Mouse (Mus musculus) heart, postnatal 0 days (tissue): Measurements from ENCODE around the gene Plxna4. TPM values are rescaled to one million over a fixed set of nuclear protein-coding genes. Genes with fewer than 3 reads are reported as not detected.

ENCODE experiments used
- ATAC-seq: fragments of 200-750 bp; cut with Nextera tagmentation; 2 replicates; pipeline ENCODE4 v1.8.0; 2017; ENCODE audit warnings: low read depth, moderate number of reproducible peaks, moderate library complexity; ENCODE audit not compliant: insufficient read depth
- DNase-seq: peaks from one replicate; pipeline ENCODE4 v3.0.0-alpha.2; 2016; ENCODE audit warnings: low spot score
- H3K27ac ChIP-seq: fragments of 300-500 bp; sonication (generic); 2 replicates; pipeline ENCODE4 v1.5.1; 2014; ENCODE audit warnings: low read depth, mild to moderate bottlenecking
- H3K27me3 ChIP-seq: fragments of 300-500 bp; sonication (generic); 2 replicates; pipeline ENCODE4 v1.6.1; 2014; ENCODE audit warnings: low read length, mixed read lengths; ENCODE audit not compliant: control insufficient read depth, insufficient read depth
- H3K36me3 ChIP-seq: fragments of 300-500 bp; sonication (generic); replicated peaks from 2 replicates; pipeline ENCODE4 v1.6.1; 2014; ENCODE audit warnings: low read length, mixed read lengths; ENCODE audit not compliant: control insufficient read depth, insufficient read depth
- H3K4me1 ChIP-seq: fragments of 300-500 bp; sonication (generic); 2 replicates; pipeline ENCODE4 v1.6.1; 2014; ENCODE audit warnings: antibody characterized with exemption; ENCODE audit not compliant: control insufficient read depth, insufficient read depth
- H3K4me2 ChIP-seq: fragments of 300-500 bp; sonication (generic); 2 replicates; pipeline ENCODE4 v1.6.1; 2014; ENCODE audit warnings: low read depth, mild to moderate bottlenecking, low read length, moderate library complexity
- H3K4me3 ChIP-seq: fragments of 300-500 bp; sonication (generic); 2 replicates; pipeline ENCODE4 v1.5.1; 2014; ENCODE audit warnings: low read depth, low read length
- H3K9ac ChIP-seq: fragments of 300-500 bp; sonication (generic); replicated peaks from 2 replicates; pipeline ENCODE4 v1.6.1; 2014; ENCODE audit warnings: low read depth, low read length, mixed read lengths
- H3K9me3 ChIP-seq: fragments of 300-500 bp; sonication (generic); replicated peaks from 2 replicates; pipeline ENCODE4 v1.6.1; 2016; ENCODE audit warnings: low read length; ENCODE audit not compliant: control insufficient read depth
- CTCF ChIP-seq: IDR thresholded peaks from 2 replicates; pipeline ENCODE4 v1.5.1; 2016; ENCODE audit warnings: antibody characterized with exemption, control low read depth, low read depth
- EP300 ChIP-seq: IDR thresholded peaks from 2 replicates; pipeline ENCODE4 v1.6.1; 2016; ENCODE audit warnings: antibody characterized with exemption, low read depth
- WGBS: fragments of 180-500 bp; shearing (Covaris S2); extraction: QIAGEN DNeasy Blood & Tissue Kit; methylation state at CpG from one replicate; pipeline ENCODE4 v1.1.7; 2014; 5-methylcytosine and 5-hydroxymethylcytosine counted together
- polyA plus RNA-seq: library from polyadenylated mRNA; unstranded; fragments of >200 nt; fragmentation: Nextera tagmentation; extraction: Ambion mirVana; gene quantifications from 2 replicates; pipeline ENCODE4 v1.2.1, GENCODE M21; 2015
- total RNA-seq: library from RNA; depleted of rRNA; stranded (reverse); fragments of >200 nt; gene quantifications from 2 replicates; pipeline ENCODE4 v1.2.3, GENCODE M21; 2014; ENCODE audit warnings: low replicate concordance

Plxna4 gene
- total and polyA plus RNA-seq, 2 experiments from 2014 or later: 3.7 to 19.2 TPM

GRCm38 (mm10) chr6:32362421-32362820 lies 225.6 kb downstream of the Plxna4 start:
- Histone ChIP-seq H3K27me3 (no peaks in the 10 kb centered on the region), H3K27ac (no peak overlapping the region), H3K4me2 (no peak overlapping the region), H3K4me1 (peaks cover 15% of the 10 kb centered on the region; the same call in 1 of the 2 replicates), H3K9me3 (no peaks in the 10 kb centered on the region), H3K9ac (no peak overlapping the region), H3K36me3 (no peaks in the 10 kb centered on the region), H3K4me3 (no peak overlapping the region)
- DNase-seq: no peak
- no peak for ATAC-seq
- 86% methylated on average over 4 of the region's 4 CpGs for WGBS
- TF ChIP-seq CTCF (no peak), EP300 (no peak)

- TF ChIP-seq EP300: no peak
- TF ChIP-seq CTCF: no peak
- Histone ChIP-seq H3K27ac (no peak overlapping the region), H3K4me3 (no peak overlapping the region), H3K27me3 (no peaks in the 10 kb centered on the region), H3K9me3 (no peaks in the 10 kb centered on the region), H3K9ac (no peak overlapping the region), H3K4me1 (peaks cover 24% of the 10 kb centered on the region), H3K4me2 (no peak overlapping the region), H3K36me3 (no peaks in the 10 kb centered on the region)
- WGBS: 42% methylated on average over 3 of the region's 3 CpGs
- no peak for ATAC-seq
- no peak for DNase-seq
These were observed 228.3 kb downstream of the Plxna4 start for GRCm38 (mm10) chr6:32359675-32360074.

GRCm38 (mm10) chr6:32357497-32357896 lies 230.5 kb downstream of the Plxna4 start:
- Histone ChIP-seq H3K4me1 (peaks cover 23% of the 10 kb centered on the region; the same call in 1 of the 2 replicates), H3K9ac (no peak overlapping the region), H3K4me3 (no peak overlapping the region), H3K27ac (no peak overlapping the region), H3K4me2 (no peak overlapping the region), H3K27me3 (no peaks in the 10 kb centered on the region), H3K9me3 (no peaks in the 10 kb centered on the region), H3K36me3 (no peaks in the 10 kb centered on the region)
- 81% methylated on average over 5 of the region's 5 CpGs for WGBS
- TF ChIP-seq EP300: no peak
- TF ChIP-seq CTCF: no peak
- DNase-seq: no peak
- no peak for ATAC-seq

GRCm38 (mm10) chr6:32355559-32355958 lies 232.4 kb downstream of the Plxna4 start:
- Histone ChIP-seq H3K4me3 (no peak overlapping the region), H3K4me1 (peaks cover 15% of the 10 kb centered on the region; the same call in 1 of the 2 replicates), H3K9me3 (no peaks in the 10 kb centered on the region), H3K27ac (peak overlapping the region; percentile 4; the same call in 1 of the 2 replicates), H3K36me3 (no peaks in the 10 kb centered on the region), H3K4me2 (no peak overlapping the region), H3K27me3 (no peaks in the 10 kb centered on the region), H3K9ac (no peak overlapping the region)
- no peak for DNase-seq
- 68% methylated on average over 4 of the region's 4 CpGs for WGBS
- TF ChIP-seq EP300: no peak
- TF ChIP-seq CTCF: no peak
- no peak for ATAC-seq

- 56% methylated on average over 2 of the region's 2 CpGs for WGBS
- no peak overlapping the region for H3K9ac ChIP-seq
- no peak overlapping the region for H3K27ac ChIP-seq
- H3K9me3 ChIP-seq: no peaks in the 10 kb centered on the region
- no peaks in the 10 kb centered on the region for H3K36me3 ChIP-seq
- no peak for TF ChIP-seq EP300
- TF ChIP-seq CTCF: no peak
- no peak overlapping the region for H3K4me2 ChIP-seq
- H3K4me1 ChIP-seq: peaks cover 25% of the 10 kb centered on the region; the same call in 1 of the 2 replicates
- no peaks in the 10 kb centered on the region for H3K27me3 ChIP-seq
- no peak overlapping the region for H3K4me3 ChIP-seq
- DNase-seq: no peak
- no peak for ATAC-seq
These were observed 239.0 kb downstream of the Plxna4 start for GRCm38 (mm10) chr6:32348996-32349395.

GRCm38 (mm10) chr6:32348126-32348525 lies 239.9 kb downstream of the Plxna4 start:
- WGBS: 42% methylated on average over 6 of the region's 6 CpGs
- no peaks in the 10 kb centered on the region for H3K9me3 ChIP-seq
- no peak overlapping the region for H3K4me2 ChIP-seq
- TF ChIP-seq EP300: no peak
- no peak for TF ChIP-seq CTCF
- H3K4me1 ChIP-seq: peaks cover 32% of the 10 kb centered on the region
- H3K27ac ChIP-seq: no peak overlapping the region
- DNase-seq: no peak
- no peak for ATAC-seq
- no peak overlapping the region for H3K4me3 ChIP-seq
- H3K9ac ChIP-seq: no peak overlapping the region
- no peaks in the 10 kb centered on the region for H3K36me3 ChIP-seq
- no peaks in the 10 kb centered on the region for H3K27me3 ChIP-seq
